Mouse (Mus musculus): ENCODE results near the gene Tnrc6b. TPM values are rescaled to one million over a fixed set of nuclear protein-coding genes. Genes with fewer than 3 reads are reported as not detected.

The Tnrc6b gene
- 45.6 and 73.8 TPM in 2 replicates for polyA plus RNA-seq (2012; ENCODE audit: low replicate concordance)

DNA sequence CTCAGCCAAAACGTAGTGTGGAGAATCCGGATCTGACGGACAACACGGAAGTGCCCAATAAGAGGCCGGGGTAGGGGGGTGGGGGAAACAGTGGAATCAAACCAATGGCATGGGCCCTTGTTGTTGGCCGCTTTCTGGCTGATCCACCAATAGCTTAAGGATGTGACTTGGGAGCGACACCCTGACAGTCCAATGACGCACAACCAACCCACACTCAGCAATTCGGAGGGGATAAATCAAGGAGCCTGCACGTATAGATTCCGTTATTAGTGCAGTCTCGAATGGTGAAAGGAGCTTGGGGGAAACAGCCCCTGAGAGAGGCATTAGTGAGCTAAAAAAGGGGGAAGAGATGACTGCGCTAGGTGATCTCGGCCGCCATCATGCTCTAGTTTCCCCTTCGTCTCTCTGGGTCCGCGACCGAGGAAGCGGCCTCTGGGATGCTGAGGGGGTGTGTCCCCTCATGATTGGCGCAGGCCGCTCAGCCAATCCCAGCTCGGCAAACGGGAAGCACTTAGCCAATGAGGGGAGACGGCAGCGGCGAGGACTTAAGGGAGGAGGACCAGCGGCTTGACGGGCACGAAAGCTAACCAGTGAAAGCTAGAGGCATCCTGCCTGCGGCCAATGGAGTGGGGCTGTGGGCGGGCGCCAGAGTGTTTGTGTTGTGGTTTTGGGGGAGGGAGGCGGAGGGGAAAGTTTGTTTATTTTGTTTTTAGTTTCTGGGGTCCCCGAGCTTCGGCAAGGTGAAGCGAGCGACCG is at the start of gene Tnrc6b:
Tnrc6b (plus strand) TSS at position 706 of the 756 bp plus-strand sequence.

DNA sequence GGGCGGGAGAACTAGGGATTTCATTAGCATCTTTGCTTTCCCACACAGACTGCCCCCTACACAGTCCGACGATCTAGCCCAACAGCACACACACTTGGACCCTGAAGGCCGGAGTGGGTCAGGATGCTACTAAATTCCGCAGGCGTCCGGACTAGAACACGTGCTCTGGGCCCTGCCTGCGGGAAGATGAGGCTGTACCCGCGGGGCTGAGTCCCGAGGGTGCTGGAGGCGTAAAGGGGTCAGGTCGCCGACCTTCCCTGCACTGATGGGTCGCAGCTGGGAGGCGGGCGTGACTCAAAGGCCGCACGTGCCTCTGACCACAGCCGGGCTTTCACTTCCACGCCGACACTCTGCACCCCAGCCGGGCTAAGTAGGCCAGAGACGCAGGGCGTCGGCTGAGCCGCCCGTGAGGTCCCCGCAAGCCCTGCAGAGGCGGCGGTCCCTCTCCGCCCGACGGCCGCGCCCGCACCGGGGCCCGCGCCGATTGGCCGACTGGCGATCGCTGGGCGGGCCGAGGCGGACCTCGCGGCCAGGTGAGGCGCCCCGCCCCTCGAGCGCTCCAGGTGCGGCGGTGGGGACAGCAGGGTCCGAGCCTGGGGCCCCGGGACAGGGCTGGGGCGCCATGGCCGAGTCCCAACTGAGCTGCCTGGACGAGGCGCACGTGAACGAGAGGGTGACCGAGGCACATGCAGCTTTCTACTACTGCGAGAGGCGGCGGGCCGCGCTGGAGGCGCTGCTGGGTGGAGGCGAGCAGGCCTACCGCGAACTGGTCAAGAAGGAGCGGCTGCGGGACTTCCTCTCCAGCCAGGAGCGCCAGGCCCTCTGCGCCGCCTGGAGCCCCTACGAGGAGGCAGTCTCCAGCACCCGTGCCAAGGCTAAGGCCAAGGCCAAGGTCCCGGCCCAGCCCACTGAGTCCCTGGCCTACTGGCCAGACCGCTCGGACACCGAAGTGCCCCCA is 39.5 kb upstream of the Tnrc6b start, which contains the start of gene Fam83f:
Fam83f (plus strand) TSS at position 553 of the 958 bp plus-strand sequence.

DNA sequence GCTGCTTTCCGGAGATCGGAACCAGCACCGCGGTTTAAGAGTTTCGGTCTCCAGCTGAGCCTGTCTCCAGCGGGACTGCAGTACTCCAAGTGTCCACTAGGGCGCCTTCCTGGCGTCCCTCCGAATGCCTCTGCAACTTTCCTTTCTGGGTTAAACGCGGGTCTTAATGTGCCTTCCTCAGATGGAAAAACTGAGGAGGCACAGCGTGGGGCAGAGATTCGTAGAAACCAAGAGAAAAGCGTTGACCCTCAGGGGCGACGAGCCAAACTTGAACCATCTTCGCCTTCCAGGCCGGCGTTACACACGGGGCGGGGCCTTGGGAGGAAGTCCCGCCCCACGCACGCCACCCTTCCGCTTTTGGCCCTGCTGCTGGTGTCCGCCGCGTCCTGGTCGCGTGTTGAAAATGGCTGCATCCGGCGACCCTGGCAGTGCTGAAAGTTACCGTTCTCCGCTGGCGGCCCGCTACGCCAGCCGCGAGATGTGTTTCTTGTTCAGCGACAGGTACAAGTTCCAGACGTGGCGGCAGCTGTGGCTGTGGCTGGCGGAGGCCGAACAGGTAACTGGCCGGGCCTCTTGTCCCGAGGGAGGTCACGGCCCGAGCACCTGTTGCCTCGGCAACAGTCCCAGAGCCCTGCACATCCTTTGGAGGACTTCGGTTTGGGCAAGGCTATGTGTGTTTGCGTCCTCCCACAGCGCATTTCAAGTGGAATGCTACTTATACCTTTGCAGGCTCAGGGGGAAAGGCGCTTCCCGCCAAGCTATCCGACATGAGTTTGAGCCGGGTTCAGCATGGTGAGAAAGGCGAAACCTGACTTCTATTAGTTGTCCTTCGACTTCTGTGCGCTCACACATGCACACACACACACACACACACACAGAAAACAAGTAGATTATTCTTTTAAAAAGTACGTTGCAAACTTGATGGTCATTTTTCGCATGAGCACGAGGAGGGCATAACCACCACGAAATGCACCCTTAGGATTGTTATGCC is 237.3 kb downstream of the Tnrc6b start, which contains the start of gene Adsl:
Adsl (plus strand) TSS at position 346 of the 991 bp plus-strand sequence.

DNA sequence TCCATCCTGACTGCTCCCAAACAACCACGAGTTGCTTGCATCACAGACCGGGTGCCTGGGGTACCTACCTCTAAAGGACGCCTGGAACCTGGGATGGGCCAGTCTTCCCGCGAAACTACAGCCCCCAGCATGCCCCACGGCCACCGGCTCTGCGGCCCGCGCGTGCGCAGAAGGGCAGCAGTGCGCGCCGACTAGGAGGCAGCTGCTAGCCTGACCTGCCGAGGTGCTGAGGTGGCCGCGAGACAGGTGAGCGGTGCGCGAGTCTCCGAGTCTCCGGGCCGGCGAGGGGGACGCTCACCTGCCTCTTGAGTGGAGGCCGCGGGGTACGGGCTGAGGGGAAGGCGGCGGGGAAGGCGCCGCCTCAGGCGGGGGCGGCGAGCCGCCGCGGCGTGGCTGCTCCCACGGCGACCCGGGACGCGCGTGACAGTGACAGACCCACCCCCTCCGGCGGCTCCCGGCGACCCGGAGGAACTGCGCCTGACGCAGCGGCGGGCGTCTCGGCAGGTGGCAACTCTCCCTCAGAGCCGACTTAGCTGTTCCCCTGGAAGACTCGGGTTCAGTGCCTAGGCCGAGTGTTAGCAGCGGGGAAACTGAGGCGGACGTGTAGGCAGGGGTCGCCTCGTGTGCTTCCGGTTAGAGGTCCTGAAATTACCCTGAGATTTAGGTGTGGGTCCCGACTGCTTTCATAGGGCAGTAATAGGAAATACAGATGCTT is 266.7 kb downstream of the Tnrc6b start, which contains the start of gene Sgsm3:
Sgsm3 (plus strand) TSS at position 146 of the 715 bp plus-strand sequence.

Other genes starting within 250 kb of the Tnrc6b start
- gene Enthd1, start 146.2 kb upstream of the Tnrc6b start, polyA plus RNA-seq (2012; ENCODE audit: low replicate concordance) = 0.04 and 0.12 TPM in 2 replicates
- gene Grap2, start 138.7 kb upstream of the Tnrc6b start, polyA plus RNA-seq (2012; ENCODE audit: low replicate concordance) = 151 and 254 TPM in 2 replicates
- gene Fam83f, start 39.5 kb upstream of the Tnrc6b start, polyA plus RNA-seq (2012; ENCODE audit: low replicate concordance) = 0.47 and 1.9 TPM in 2 replicates
- 6.0 and 26.1 TPM in 2 replicates for gene Adsl, start 237.2 kb downstream of the Tnrc6b start, polyA plus RNA-seq (2012; ENCODE audit: low replicate concordance)

All from hematopoietic multipotent progenitor cell, adult 10-12 weeks (in vitro differentiated cells).